Mouse (Mus musculus) lung, postnatal 10 days (tissue): ENCODE data around the gene Plagl2.
"Not testable (repeated sequence)": the region's sequence is repeated elsewhere in the genome, so short reads cannot be mapped to it uniquely, and the experiment has no call there.

Source experiments
- DNase-seq: peaks from one replicate; pipeline ENCODE4 v3.0.0; 2021

Plagl2 gene

GRCm38 (mm10) chr2:153241250-153242014, at the start of gene Plagl2, which contains the start of gene Pofut1:
Plagl2 (minus strand) TSS chr2:153241426.
Pofut1 (plus strand) TSS chr2:153241533.
- DNase-seq, result peak; percentile 93

- DNase-seq, result peak; percentile 61
These were observed 46.6 kb upstream of the Plagl2 start for GRCm38 (mm10) chr2:153287835-153288234.

GRCm38 (mm10) chr2:153286524-153286923, 45.3 kb upstream of the Plagl2 start:
- no peak for DNase-seq

DNA sequence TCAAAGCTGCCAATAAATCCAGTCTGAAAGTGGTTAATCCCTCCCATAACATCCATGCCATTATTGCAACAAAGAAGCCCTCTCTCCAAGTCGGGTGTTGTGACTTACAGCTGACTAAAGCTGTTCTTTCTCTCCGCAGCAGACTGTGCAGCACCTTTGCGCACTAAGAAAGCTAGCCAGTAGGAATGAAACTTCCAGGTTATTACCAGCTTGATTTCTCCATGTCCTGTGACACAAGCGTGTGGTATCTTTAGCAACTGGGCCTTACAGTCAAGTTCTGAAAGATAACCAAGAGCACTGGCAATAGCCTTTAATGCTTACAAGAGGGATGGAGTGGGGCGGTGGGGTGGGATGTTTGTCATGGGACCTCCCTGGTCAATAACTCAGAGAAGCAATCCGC, 42.7 kb upstream of the Plagl2 start:
- DNase-seq, result no peak

GRCm38 (mm10) chr2:153278357-153278756, 37.1 kb upstream of the Plagl2 start:
- no peak for DNase-seq

GRCm38 (mm10) chr2:153276846-153277245, 35.6 kb upstream of the Plagl2 start:
- not testable (repeated sequence) for DNase-seq

DNA sequence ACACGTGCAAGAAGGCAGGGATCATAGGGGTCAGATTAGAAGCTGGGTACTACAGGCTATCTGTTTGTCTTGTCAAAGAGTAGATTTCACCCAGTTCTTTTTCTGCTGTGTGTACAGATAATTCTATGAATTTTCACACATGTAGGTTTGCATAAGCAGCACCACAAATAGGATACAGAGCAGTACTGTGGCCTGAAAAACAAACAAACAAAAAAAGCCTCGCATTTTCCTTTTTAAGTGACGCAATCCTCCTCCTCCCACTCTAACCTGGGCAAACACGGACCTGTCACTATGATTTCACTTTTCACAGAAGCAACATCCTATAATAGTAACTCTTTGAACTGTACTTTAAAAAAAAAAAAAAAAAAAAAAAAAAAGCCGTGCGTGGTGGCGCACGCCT, 35.2 kb upstream of the Plagl2 start:
- DNase-seq, result no peak

DNA sequence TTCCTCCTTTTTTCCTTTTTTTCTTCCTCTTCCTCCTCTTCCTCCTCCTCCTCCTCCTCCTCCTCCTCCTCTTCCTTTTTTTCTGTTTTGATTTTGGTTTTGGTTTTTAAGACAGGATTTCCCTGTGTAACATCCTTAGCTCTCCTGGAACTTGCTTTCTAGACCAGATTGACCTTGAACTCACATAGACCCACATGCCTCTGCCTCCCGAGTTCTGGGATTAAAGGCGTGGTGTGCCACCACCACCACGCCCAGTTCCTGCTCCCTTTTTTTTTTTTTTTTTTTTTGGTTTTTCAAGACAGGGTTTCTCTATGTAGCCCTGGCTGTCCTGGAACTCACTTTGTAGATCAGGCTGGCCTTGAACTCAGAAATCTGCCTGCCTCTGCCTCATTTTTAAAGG, 34.4 kb upstream of the Plagl2 start:
- not testable (repeated sequence) for DNase-seq

GRCm38 (mm10) chr2:153274919-153275247, 33.7 kb upstream of the Plagl2 start:
- DNase-seq, result no peak

DNA sequence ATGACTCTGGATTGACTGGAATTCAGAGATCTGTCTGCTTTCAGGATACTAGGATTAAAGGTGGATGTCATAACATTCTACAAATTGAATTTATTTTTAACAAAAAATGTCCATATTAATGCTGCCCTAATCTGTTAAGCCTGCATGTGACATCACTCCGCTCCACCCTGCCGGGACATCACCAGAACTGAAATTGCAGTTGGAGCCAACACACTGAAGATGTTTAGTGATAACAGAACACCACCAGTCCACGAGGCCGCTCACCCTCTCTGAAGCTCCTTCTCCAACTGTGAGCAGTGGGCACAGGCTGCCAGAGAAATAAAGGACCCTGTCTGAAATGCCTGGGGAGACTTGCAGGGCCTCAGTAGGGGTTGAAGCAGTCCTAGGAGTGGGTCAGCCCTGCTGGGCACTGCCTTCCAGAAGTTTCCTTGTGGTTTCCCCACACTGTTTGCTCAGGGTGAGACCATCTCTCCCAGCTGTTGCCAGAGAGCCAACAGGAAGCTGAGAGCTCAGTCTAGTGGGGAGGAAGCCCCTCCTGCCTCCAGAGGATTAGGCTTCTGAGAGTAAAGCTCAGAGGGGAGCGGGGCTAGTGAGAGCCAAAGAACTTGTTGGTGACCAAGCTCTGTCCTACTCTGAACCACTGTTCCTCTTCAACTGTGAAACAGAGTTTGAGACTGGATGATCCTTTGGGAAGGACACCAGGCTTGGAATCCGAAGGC, 33.1 kb upstream of the Plagl2 start:
- peak; percentile 57 for DNase-seq

- DNase-seq, result not testable (repeated sequence)
These were observed 29.1 kb upstream of the Plagl2 start for GRCm38 (mm10) chr2:153270231-153270915.

- DNase-seq, result no peak
These were observed 26.1 kb upstream of the Plagl2 start for GRCm38 (mm10) chr2:153267331-153267730.

GRCm38 (mm10) chr2:153263053-153263452, 21.8 kb upstream of the Plagl2 start:
- no peak for DNase-seq

DNA sequence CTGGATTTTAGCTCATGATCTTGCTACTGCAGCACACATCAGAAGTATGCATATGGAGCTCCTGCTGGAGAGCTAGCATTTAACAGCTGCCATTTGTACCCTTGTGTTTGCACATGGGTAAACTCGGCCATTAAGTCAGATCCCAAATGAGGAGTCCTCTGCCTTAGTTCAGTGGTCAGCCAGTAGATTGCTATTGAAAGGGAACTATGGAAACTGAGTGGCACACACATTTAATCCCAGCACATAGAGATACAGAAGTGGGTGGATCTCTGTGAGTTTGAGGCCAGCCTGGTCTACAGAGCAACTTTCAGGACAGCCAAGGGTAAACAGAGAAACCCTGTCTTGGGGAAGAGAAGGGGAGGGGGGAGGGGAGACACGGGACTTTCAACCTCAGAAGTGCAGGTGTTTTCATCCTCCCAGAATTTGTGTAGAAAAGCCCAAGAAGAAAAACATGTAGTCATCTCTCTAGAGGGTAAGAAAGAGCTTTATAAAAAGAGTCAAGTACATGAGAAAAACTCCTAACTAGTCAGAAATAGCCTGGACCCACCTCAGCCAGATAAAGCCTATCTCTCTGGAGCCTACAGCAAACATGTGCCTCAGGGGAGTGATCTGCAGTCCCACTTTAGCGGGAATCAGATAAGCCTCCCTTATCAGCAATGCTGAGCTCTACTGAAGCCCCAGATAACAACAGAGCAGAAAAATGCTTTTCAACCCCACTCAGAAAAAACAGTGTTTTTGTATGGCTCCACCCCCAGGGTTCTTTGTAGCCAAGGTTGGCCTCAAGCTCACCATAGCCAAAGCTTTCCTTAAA, 18.8 kb upstream of the Plagl2 start:
- DNase-seq, result no peak

DNA sequence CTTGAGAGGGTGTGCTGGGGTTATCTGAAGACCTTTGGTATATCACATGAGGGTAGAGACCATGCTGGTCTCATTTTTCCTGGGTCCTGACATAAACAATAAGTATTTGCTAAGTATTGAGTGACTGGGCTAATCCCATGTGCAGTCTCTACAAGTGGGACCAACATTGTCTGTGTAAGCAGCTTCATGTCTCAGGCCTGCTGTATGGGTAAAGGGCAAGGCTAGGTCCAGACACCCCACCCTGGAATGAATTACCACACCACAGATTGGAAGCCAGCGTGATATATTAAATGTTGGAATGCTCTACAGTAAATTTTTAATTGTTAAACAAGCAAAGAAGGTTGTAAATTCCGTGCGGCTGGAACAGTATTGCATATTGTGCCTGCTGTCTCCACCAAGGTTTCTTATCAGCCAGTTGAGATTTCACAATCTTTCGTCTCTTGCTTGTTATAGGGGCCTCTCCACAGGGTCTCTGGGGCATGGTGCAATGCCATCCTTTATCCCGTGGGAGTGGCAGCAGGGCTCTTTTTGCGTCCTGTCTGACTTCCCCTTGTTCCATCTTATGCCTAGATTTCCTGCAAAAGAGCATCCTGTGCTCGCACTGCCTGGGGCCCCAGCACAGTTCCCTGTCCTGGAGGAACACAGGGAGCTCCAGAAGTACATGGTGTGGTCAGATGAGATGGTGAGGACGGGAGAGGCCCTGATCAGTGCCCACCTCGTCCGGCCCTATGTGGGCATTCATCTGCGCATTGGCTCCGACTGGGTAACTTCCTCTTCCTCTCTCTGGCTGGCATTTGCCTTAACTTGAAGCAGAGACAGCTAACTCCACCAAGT, 18.0 kb upstream of the Plagl2 start:
- DNase-seq, result no peak

GRCm38 (mm10) chr2:153256604-153257003, 15.4 kb upstream of the Plagl2 start:
- no peak for DNase-seq

- DNase-seq, result no peak
These were observed 8.5 kb upstream of the Plagl2 start for GRCm38 (mm10) chr2:153249751-153250150.

- no peak for DNase-seq
These were observed 930 bp upstream of the Plagl2 start for GRCm38 (mm10) chr2:153242156-153242555.

DNA sequence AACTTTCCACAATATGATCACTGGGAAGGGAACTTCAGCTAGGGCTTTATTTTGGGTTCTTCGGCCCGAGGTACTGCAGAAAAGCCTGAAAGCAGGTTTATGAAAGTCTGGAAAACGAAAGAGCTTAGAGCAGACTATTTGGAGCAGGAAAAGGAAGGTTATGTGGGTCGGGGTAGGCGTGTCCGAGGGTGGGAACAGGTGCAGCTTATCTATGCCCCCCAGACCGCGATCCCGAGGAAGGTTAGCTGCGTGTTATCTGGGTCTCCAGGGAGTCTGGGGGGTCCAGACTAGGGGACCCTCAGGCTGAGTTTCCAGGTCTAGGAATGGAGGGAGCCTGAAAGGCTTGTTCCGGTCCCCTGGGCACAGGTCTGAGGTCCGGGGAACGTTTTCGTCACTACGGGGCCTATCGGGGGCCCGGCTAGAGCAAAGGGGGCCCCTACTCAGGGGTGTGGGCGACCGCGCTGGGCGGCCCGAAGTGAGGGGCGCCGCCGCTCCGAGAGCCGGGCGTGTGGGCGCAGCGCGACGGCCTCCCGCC, 458 bp downstream of the Plagl2 start:
- DNase-seq, result peak; percentile 32

DNA sequence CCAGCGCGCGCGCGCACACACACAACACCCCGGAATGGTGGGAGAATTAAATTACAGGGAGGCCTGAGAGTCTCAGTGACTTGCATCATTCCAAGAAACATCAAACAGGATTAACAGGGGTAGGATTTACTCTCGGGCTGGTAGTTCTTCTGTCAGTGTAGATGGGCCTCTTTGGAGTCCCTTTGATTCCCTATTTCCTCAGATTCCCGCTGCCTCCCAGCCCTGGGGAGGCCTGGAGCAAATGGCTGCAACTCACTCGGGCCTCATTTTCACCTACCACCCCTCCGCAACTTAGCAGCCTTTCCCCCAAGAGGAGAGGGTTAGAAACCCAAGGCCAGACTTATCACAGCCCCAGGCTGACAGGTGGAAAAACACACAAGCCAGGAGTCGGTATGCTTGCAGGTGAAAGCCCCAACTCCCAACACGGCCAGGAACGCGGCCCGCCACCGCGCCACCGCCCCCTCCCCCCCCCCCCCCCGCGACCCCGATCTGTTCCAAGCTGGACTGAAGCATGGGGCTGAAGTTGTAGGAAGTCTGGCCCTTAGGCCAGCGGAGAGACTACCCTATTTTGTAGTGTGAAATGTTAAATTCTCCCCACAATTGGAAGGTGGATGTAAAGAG, 1.3 kb downstream of the Plagl2 start:
- no peak for DNase-seq
